Mouse (Mus musculus) brain, adult 2 months (tissue): ENCODE measurements at regions not wholly inside any gene's neighbourhood (a gene's known extent, or its start where the extent isn't known, plus 50 kb on each side); places are given as distances from the start of the nearest gene placed in this dataset.

ENCODE experiments used
- DNase-seq: peaks from one replicate; pipeline ENCODE4 v3.0.0; 2011; ENCODE audit warnings: low read depth, low spot score

GRCm38 (mm10) chr2:47424910-47425309, 1389.0 kb upstream of the Acvr2a start:
- peak; percentile 20 for DNase-seq

GRCm38 (mm10) chr2:47429843-47430242, 1384.1 kb upstream of the Acvr2a start:
- no peak for DNase-seq

GRCm38 (mm10) chr2:47466043-47466442, 1347.9 kb upstream of the Acvr2a start:
- no peak for DNase-seq

- peak; percentile 54 for DNase-seq
Observed at GRCm38 (mm10) chr2:47491874-47492539, 1321.9 kb upstream of the Acvr2a start.
